Mouse (Mus musculus) forelimb bud, embryonic 11.5 days (tissue): ENCODE measurements at regions not wholly inside any gene's neighbourhood (a gene's known extent, or its start where the extent isn't known, plus 50 kb on each side); places are given as distances from the start of the nearest gene placed in this dataset.

Source experiments
- DNase-seq: peaks from one replicate; pipeline ENCODE4 v3.0.0-alpha.2; 2012; ENCODE audit warnings: low read depth, low spot score

DNA sequence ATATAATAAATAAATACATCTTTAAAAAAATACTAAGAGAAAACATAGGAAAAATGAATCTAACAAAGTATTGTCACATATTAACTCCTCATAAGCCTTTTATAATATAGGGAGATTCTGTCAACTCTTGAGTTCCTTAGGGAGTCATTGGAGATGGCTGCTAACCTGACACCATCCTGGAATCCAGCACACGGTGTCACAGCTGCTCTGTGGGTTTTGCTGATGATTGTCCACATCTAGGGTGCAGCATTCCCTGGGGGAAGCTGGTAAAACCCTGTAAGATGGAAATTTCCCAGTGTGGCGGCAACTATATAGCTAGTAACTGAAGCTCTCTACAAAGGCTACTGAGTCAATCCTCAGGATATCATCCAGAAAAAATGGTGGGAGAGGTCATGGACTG is 58.9 kb upstream of the E2f3 start:
- DNase-seq: no peak

GRCm38 (mm10) chr13:30042689-30043320 is 56.9 kb upstream of the E2f3 start:
- DNase-seq: no peak

GRCm38 (mm10) chr13:30041501-30042295 is 55.8 kb upstream of the E2f3 start:
- no peak for DNase-seq

DNA sequence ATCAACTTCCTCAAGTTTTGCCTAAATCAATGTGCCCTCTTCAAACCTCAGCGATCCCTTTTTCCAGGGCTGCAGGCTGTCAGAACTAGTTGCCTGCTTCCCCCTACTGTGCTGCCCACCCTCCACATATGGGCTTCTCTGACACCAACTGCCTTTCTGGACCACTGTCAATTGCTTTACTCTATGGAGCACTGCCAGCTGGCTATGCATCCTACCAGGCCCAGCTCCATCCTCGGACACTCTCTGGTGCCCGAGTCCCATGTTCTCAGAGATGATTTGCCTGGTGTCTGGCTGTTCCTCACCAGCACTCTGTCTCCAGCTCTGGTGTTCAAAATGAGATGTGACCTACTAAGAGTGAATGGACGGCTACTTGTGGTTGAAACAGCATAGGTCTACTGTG is 54.4 kb upstream of the E2f3 start:
- DNase-seq: no peak

GRCm38 (mm10) chr13:30039791-30040190 is 53.9 kb upstream of the E2f3 start:
- no peak for DNase-seq

- no peak for DNase-seq
Observed at GRCm38 (mm10) chr13:30036561-30036960, 50.7 kb upstream of the E2f3 start.

GRCm38 (mm10) chr13:30036071-30036470 is 50.2 kb upstream of the E2f3 start:
- DNase-seq: no peak
